Mouse (Mus musculus) myocyte (in vitro differentiated cells): ENCODE results near the gene Olfr373. TPM values are rescaled to one million over a fixed set of nuclear protein-coding genes. Genes with fewer than 3 reads are reported as not detected.

Source experiments
- H3K27me3 ChIP-seq: one replicate; pipeline ENCODE4 v1.6.1; 2011; ENCODE audit not compliant: control insufficient read depth, insufficient read depth, insufficient read length
- H3K36me3 ChIP-seq: one replicate; pipeline ENCODE4 v1.6.1; 2011; ENCODE audit not compliant: control insufficient read depth, insufficient read depth
- H3K4me2 ChIP-seq: one replicate; pipeline ENCODE4 v1.6.1; 2011; ENCODE audit warnings: low read depth, control low read depth
- H3K4me3 ChIP-seq: one replicate; pipeline ENCODE4 v1.5.1; 2011; ENCODE audit warnings: mild to moderate bottlenecking, control low read depth, moderate library complexity
- H3K79me2 ChIP-seq: one replicate; pipeline ENCODE4 v1.6.1; 2011; ENCODE audit not compliant: control insufficient read depth, insufficient read depth
- H3ac ChIP-seq: one replicate; pipeline ENCODE4 v1.6.1; 2011; ENCODE audit not compliant: control insufficient read depth, insufficient read length
- CEBPB ChIP-seq: IDR thresholded peaks from 2 replicates; pipeline ENCODE4 v1.6.1; 2011; ENCODE audit warnings: mild to moderate bottlenecking, moderate library complexity; ENCODE audit not compliant: poor library complexity, insufficient read depth, severe bottlenecking
- E2F4 ChIP-seq: IDR thresholded peaks from one replicate; pipeline ENCODE4 v1.6.1; 2011; ENCODE audit warnings: mild to moderate bottlenecking, control low read depth, moderate library complexity; ENCODE audit not compliant: insufficient read depth
- MAX ChIP-seq: IDR thresholded peaks from one replicate; pipeline ENCODE4 v1.6.1; 2011; ENCODE audit warnings: low read depth, mild to moderate bottlenecking, control low read depth
- MYOD1 ChIP-seq, 3 experiments: IDR thresholded peaks; one replicate each; pipeline ENCODE4 v1.6.1; 2011; ENCODE audit warnings: control low read depth in 2 of 3, low read depth in 2 of 3, mild to moderate bottlenecking in 2 of 3, moderate library complexity in 1 of 3; ENCODE audit not compliant: insufficient read length in 2 of 3, control insufficient read depth in 1 of 3
- MYOG ChIP-seq, 3 experiments: IDR thresholded peaks; one replicate each; pipeline ENCODE4 v1.6.1; 2011; ENCODE audit warnings: control low read depth in 2 of 3, low read depth in 2 of 3, mild to moderate bottlenecking in 2 of 3; ENCODE audit not compliant: insufficient read length in 2 of 3, control insufficient read depth in 1 of 3, insufficient read depth in 1 of 3
- POLR2A ChIP-seq: IDR thresholded peaks from one replicate; pipeline ENCODE4 v1.6.1; 2011; ENCODE audit warnings: low read depth, mild to moderate bottlenecking, control low read depth, moderate library complexity; ENCODE audit not compliant: insufficient read length
- POLR2AphosphoS2 ChIP-seq: IDR thresholded peaks from one replicate; pipeline ENCODE4 v1.6.1; 2011; ENCODE audit warnings: low read depth, control low read depth; ENCODE audit not compliant: insufficient read length
- REST ChIP-seq: IDR thresholded peaks from one replicate; pipeline ENCODE4 v1.6.1; 2011; ENCODE audit warnings: mild to moderate bottlenecking, control low read depth, moderate library complexity; ENCODE audit not compliant: insufficient read depth, insufficient read length
- SRF ChIP-seq: IDR thresholded peaks from one replicate; pipeline ENCODE4 v1.6.1; 2011; ENCODE audit warnings: low read depth; ENCODE audit not compliant: control insufficient read depth, insufficient read length
- TCF12 ChIP-seq: IDR thresholded peaks from one replicate; pipeline ENCODE4 v1.6.1; 2011; ENCODE audit warnings: mild to moderate bottlenecking, control low read depth; ENCODE audit not compliant: poor library complexity, insufficient read depth, severe bottlenecking
- TCF3 ChIP-seq: IDR thresholded peaks from one replicate; pipeline ENCODE4 v1.6.1; 2011; ENCODE audit warnings: low read depth, control low read depth; ENCODE audit not compliant: insufficient read length
- USF1 ChIP-seq: IDR thresholded peaks from one replicate; pipeline ENCODE4 v1.6.1; 2011; ENCODE audit warnings: low read depth, mild to moderate bottlenecking, control low read depth, moderate library complexity
- polyA plus RNA-seq: library from polyadenylated mRNA; unstranded; fragments of >200 nt; fragmentation: generic; extraction: Trizol; gene quantifications from one replicate; pipeline ENCODE4 v1.2.1, GENCODE M21; 2012; ENCODE audit warnings: missing spikeins

Olfr373 gene
- polyA plus RNA-seq, 1 experiment: not detected

- Histone ChIP-seq H3K27me3 (no peaks in the 10 kb centered on the region), H3K4me2 (no peak overlapping the region), H3K79me2 (peaks cover 38% of the 10 kb centered on the region), H3K36me3 (peaks cover 56% of the 10 kb centered on the region), H3ac (no peak overlapping the region), H3K4me3 (no peak overlapping the region)
- TF ChIP-seq TCF12: no peak
- no peak for TF ChIP-seq MYOD1 (IDR thresholded peaks at IDR 0.05; ENCODE audit: control insufficient read depth in 1 of 3, insufficient read length in 2 of 3, low read depth in 2 of 3)
- no peak for TF ChIP-seq SRF
These were observed 61.5 kb downstream of the Olfr373 start for GRCm38 (mm10) chr8:72144345-72144975.

- no peaks in the 10 kb centered on the region for H3K27me3 ChIP-seq
- no peak overlapping the region for H3K4me2 ChIP-seq
- H3K4me3 ChIP-seq: no peak overlapping the region
- H3ac ChIP-seq: no peak overlapping the region
- peaks cover 61% of the 10 kb centered on the region for H3K36me3 ChIP-seq
- peaks cover 27% of the 10 kb centered on the region for H3K79me2 ChIP-seq
- TF ChIP-seq POLR2AphosphoS2 (peak; percentile 41), MYOD1 (IDR thresholded peaks at IDR 0.05; ENCODE audit: control insufficient read depth in 1 of 3, insufficient read length in 2 of 3, low read depth in 2 of 3) (no peak), USF1 (no peak), TCF3 (no peak), SRF (no peak), MYOG (IDR thresholded peaks at IDR 0.05; ENCODE audit: control insufficient read depth in 1 of 3, insufficient read depth in 1 of 3, insufficient read length in 2 of 3, low read depth in 2 of 3) (no peak), CEBPB (peak; percentile 31; the same call in 1 of the 2 replicates), REST (no peak), POLR2A (peak; percentile 26), TCF12 (no peak), E2F4 (no peak), MAX (no peak)
These were observed 62.5 kb downstream of the Olfr373 start for GRCm38 (mm10) chr8:72145511-72145910.

GRCm38 (mm10) chr8:72146056-72146455 is 63.1 kb downstream of the Olfr373 start:
- Histone ChIP-seq H3K4me3 (no peak overlapping the region), H3K79me2 (peaks cover 22% of the 10 kb centered on the region), H3K4me2 (no peak overlapping the region), H3K27me3 (no peaks in the 10 kb centered on the region), H3ac (no peak overlapping the region), H3K36me3 (peaks cover 63% of the 10 kb centered on the region)
- TF ChIP-seq POLR2A: no peak
- peak; percentile 63; the same call in 1 of the 2 replicates for TF ChIP-seq CEBPB
- TF ChIP-seq TCF12: no peak
- no peak for TF ChIP-seq MAX

- no peak for TF ChIP-seq CEBPB
- TF ChIP-seq MAX: no peak
- no peak for TF ChIP-seq REST
- TF ChIP-seq POLR2A: no peak
- no peak for TF ChIP-seq USF1
- no peak for TF ChIP-seq POLR2AphosphoS2
- TF ChIP-seq SRF: no peak
- TF ChIP-seq TCF3: no peak
- no peak for TF ChIP-seq MYOD1 (IDR thresholded peaks at IDR 0.05; ENCODE audit: control insufficient read depth in 1 of 3, insufficient read length in 2 of 3, low read depth in 2 of 3)
- TF ChIP-seq E2F4: no peak
- TF ChIP-seq TCF12: no peak
- TF ChIP-seq MYOG (IDR thresholded peaks at IDR 0.05; ENCODE audit: control insufficient read depth in 1 of 3, insufficient read depth in 1 of 3, insufficient read length in 2 of 3, low read depth in 2 of 3): no peak
- H3K79me2 ChIP-seq: peaks cover 17% of the 10 kb centered on the region
- peaks cover 61% of the 10 kb centered on the region for H3K36me3 ChIP-seq
- H3K4me3 ChIP-seq: no peak overlapping the region
- no peak overlapping the region for H3K4me2 ChIP-seq
- no peaks in the 10 kb centered on the region for H3K27me3 ChIP-seq
- H3ac ChIP-seq: no peak overlapping the region
These were observed 63.6 kb downstream of the Olfr373 start for GRCm38 (mm10) chr8:72146556-72146955.

GRCm38 (mm10) chr8:72147266-72147665 is 64.3 kb downstream of the Olfr373 start:
- TF ChIP-seq POLR2AphosphoS2 (no peak), TCF12 (no peak), USF1 (no peak), SRF (no peak), MYOG (IDR thresholded peaks at IDR 0.05; ENCODE audit: control insufficient read depth in 1 of 3, insufficient read depth in 1 of 3, insufficient read length in 2 of 3, low read depth in 2 of 3) (no peak), MAX (no peak), TCF3 (no peak), E2F4 (no peak), POLR2A (no peak), CEBPB (no peak), MYOD1 (IDR thresholded peaks at IDR 0.05; ENCODE audit: control insufficient read depth in 1 of 3, insufficient read length in 2 of 3, low read depth in 2 of 3) (no peak)
- Histone ChIP-seq H3K4me2 (no peak overlapping the region), H3K79me2 (peaks cover 9% of the 10 kb centered on the region), H3K36me3 (peaks cover 60% of the 10 kb centered on the region), H3K27me3 (no peaks in the 10 kb centered on the region), H3K4me3 (no peak overlapping the region), H3ac (no peak overlapping the region)
